Mouse (Mus musculus): ENCODE measurements at regions not wholly inside any gene's neighbourhood (a gene's known extent, or its start where the extent isn't known, plus 50 kb on each side); places are given as distances from the start of the nearest gene placed in this dataset.
"Not testable (repeated sequence)": the region's sequence is repeated elsewhere in the genome, so short reads cannot be mapped to it uniquely, and the experiment has no call there.

DNA sequence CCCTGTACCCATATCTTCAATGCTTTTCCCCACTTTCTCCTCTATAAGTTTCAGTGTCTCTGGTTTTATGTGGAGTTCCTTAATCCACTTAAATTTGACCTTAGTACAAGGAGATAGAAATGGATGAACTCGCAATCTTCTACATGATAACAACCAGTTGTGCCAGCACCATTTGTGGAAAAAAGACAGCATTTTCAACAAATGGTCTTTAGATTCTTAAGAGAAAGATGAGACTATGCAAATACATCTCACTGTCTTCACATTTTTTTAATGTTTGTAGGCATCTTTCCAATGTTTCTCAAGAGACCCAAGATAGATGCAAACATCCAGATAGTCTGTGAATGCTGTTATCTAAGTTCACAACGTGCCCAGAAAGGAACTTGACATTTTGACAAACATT lies 171.0 kb upstream of the Cdh7 start:
- not testable (repeated sequence) for DNase-seq (ENCODE audit: low spot score)

- DNase-seq (ENCODE audit: low spot score): no peak
Measured at GRCm38 (mm10) chr1:109850591-109850990, 131.6 kb upstream of the Cdh7 start.

- DNase-seq (ENCODE audit: low spot score): peak; percentile 11
Measured at GRCm38 (mm10) chr1:109898652-109899051, 83.6 kb upstream of the Cdh7 start.

DNA sequence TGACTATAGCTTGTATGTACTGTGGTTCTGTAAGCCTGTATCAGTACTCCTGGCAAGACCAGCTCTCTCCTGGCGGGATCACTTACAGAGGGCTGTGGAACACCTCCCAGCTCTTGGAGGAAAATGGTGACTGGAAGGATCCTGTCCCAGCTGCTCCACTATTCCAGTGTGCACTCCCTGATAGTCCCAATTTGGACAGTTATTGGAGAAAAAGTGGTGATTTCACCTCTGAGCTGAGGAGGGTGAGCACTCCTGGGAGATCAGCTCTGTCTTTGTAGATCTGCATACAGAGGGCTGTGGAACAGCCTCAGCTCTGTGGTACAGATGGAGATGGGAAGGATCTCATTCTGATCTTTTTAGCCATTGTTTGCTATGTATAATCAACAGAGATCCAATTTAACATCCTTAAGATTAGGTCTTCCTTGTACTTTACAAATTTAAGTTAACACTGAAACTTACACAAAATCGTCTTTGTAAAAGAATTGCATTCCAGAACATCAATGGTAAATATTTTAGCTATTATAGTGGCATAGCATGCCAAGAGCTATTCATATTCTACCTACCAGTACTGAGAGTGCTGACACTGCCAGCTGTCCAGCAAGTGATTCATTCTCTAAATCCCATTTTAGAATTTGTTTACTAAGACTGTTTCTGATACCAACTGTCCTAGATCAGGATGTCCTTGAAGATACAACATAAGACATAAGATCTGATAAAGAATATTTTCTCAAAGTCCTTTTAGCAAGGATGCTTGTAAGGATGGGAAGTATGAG lies 52.6 kb upstream of the Cdh7 start:
- DNase-seq (ENCODE audit: low spot score): no peak
